Mouse (Mus musculus): ENCODE results near the gene Lamb3. TPM values are rescaled to one million over a fixed set of nuclear protein-coding genes. Genes with fewer than 3 reads are reported as not detected.

Gene Lamb3
- total and polyA plus RNA-seq, 3 experiments = 10.1 to 14.6 (median 12.3) TPM

DNA sequence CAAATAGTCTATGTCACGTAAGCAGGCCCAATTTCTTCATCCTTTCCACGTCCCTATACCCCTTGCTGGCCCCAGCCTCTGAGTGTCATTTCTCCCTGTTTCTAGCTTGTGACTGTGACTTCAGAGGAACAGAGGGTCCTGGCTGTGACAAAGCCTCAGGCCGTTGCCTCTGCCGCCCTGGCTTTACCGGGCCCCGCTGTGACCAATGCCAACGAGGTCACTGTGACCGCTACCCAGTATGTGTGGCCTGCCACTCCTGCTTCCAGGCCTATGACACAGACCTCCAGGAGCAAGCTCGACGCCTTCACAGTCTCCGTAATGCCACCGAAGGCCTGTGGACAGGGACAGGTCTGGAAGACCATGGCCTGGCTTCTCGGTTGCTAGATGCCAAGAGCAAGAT, 124.5 kb downstream of the Lamb3 start:
- H3K4me1 ChIP-seq (ENCODE audit: control insufficient read depth in 1 of 2, insufficient read depth in 2 of 2) = peaks cover 0 to 11% of the 10 kb centered on the region in 2 experiments; a peak in 2 of 4 replicates
- dilution Hi-C loops (cut with MboI; ENCODE audit: extremely low pct_ligation_motif_present, extremely low pct_unique_long_range_greater_than_20kb, low sequenced_read_pairs) (no loop called here), in situ Hi-C loops (cut with MboI; ENCODE audit: low pct_ligation_motif_present, low pct_unique_long_range_greater_than_20kb, low sequenced_read_pairs) (no loop called here)
- TF ChIP-seq RCOR1 (conservative IDR thresholded peaks at IDR 0.05; ENCODE audit: low read depth, low read length) (no peak), ZKSCAN1 (IDR thresholded peaks at IDR 0.05; ENCODE audit: borderline replicate concordance, low read depth, low read length) (no peak), MEF2A (IDR thresholded peaks at IDR 0.05; ENCODE audit: borderline replicate concordance, low read depth, low read length) (no peak), KAT2A (IDR thresholded peaks at IDR 0.05; ENCODE audit: insufficient replicate concordance, low read length) (no peak), GABPA (IDR thresholded peaks at IDR 0.05; ENCODE audit: insufficient replicate concordance, low read depth, low read length) (no peak), CHD1 (IDR thresholded peaks at IDR 0.05; ENCODE audit: low read depth, low read length) (no peak), NELFE (IDR thresholded peaks at IDR 0.05; ENCODE audit: low read depth, low read length) (no peak), MAX (IDR thresholded peaks at IDR 0.05; ENCODE audit: low read length) (no peak), JUN (IDR thresholded peaks at IDR 0.05; ENCODE audit: insufficient read depth, low read depth, low read length) (no peak), POLR2A (IDR thresholded peaks at IDR 0.05; ENCODE audit: low read depth, low read length) (no peak), MYC (IDR thresholded peaks at IDR 0.05; ENCODE audit: low read depth, low read length) (no peak)
- DNase-seq (ENCODE audit: extremely low read depth) = no peak
- H3K4me3 ChIP-seq (replicated peaks in 1 of 3; ENCODE audit: low read depth in 2 of 3, low read length in 2 of 3, poor library complexity in 1 of 3) = no peak overlapping the region
- H3K79me2 ChIP-seq (replicated peaks; ENCODE audit: control insufficient read depth, extremely low read depth, insufficient read depth, poor library complexity, severe bottlenecking) = no peaks in the 10 kb centered on the region
- no peak overlapping the region for H3K27ac ChIP-seq (ENCODE audit: insufficient read depth, low read depth)
- peaks cover 0 to 3% of the 10 kb centered on the region in 2 experiments for H3K36me3 ChIP-seq (replicated peaks in 1 of 2; ENCODE audit: control insufficient read depth in 1 of 2, insufficient read depth in 1 of 2, low read length in 1 of 2)
- H3K9ac ChIP-seq (ENCODE audit: insufficient read depth, low read depth) = no peak overlapping the region
- no peak overlapping the region for H3K4me2 ChIP-seq (ENCODE audit: insufficient read depth, low read depth, poor library complexity, severe bottlenecking)
- no peaks in the 10 kb centered on the region for H3K27me3 ChIP-seq (replicated peaks)
- no peaks in the 10 kb centered on the region for H3K9me3 ChIP-seq (replicated peaks; ENCODE audit: low read length)

- in situ Hi-C loops (cut with MboI; ENCODE audit: low pct_ligation_motif_present, low pct_unique_long_range_greater_than_20kb, low sequenced_read_pairs) (no loop called here), dilution Hi-C loops (cut with MboI; ENCODE audit: extremely low pct_ligation_motif_present, extremely low pct_unique_long_range_greater_than_20kb, low sequenced_read_pairs) (no loop called here)
- Histone ChIP-seq H3K79me2 (replicated peaks; ENCODE audit: control insufficient read depth, extremely low read depth, insufficient read depth, poor library complexity, severe bottlenecking) (no peaks in the 10 kb centered on the region), H3K4me1 (ENCODE audit: control insufficient read depth in 1 of 2, insufficient read depth in 2 of 2) (peaks cover 0 to 17% of the 10 kb centered on the region in 2 experiments; a peak in 2 of 4 replicates), H3K9ac (ENCODE audit: insufficient read depth, low read depth) (no peak overlapping the region), H3K36me3 (replicated peaks in 1 of 2; ENCODE audit: control insufficient read depth in 1 of 2, insufficient read depth in 1 of 2, low read length in 1 of 2) (peaks cover 0 to 3% of the 10 kb centered on the region in 2 experiments), H3K4me3 (replicated peaks in 1 of 3; ENCODE audit: low read depth in 2 of 3, low read length in 2 of 3, poor library complexity in 1 of 3) (no peak overlapping the region), H3K4me2 (ENCODE audit: insufficient read depth, low read depth, poor library complexity, severe bottlenecking) (no peak overlapping the region), H3K9me3 (replicated peaks; ENCODE audit: low read length) (no peaks in the 10 kb centered on the region), H3K27ac (ENCODE audit: insufficient read depth, low read depth) (no peak overlapping the region), H3K27me3 (replicated peaks) (no peaks in the 10 kb centered on the region)
- no peak for TF ChIP-seq ETS1 (conservative IDR thresholded peaks at IDR 0.05; ENCODE audit: low read depth, low read length)
- TF ChIP-seq IRF4 (IDR thresholded peaks at IDR 0.05; ENCODE audit: low read depth, low read length) = no peak
- no peak for TF ChIP-seq ZMIZ1 (IDR thresholded peaks at IDR 0.05; ENCODE audit: low read depth, low read length)
- no peak for TF ChIP-seq NRF1 (IDR thresholded peaks at IDR 0.05; ENCODE audit: low read depth, low read length)
- TF ChIP-seq ZKSCAN1 (IDR thresholded peaks at IDR 0.05; ENCODE audit: borderline replicate concordance, low read depth, low read length) = no peak
- no peak for TF ChIP-seq JUND (conservative IDR thresholded peaks at IDR 0.05; ENCODE audit: low read depth, low read length)
- TF ChIP-seq RAD21 (IDR thresholded peaks at IDR 0.05; ENCODE audit: low read depth, low read length) = no peak
- TF ChIP-seq MXI1 (IDR thresholded peaks at IDR 0.05; ENCODE audit: low read depth, low read length) = no peak
- TF ChIP-seq MYC (IDR thresholded peaks at IDR 0.05; ENCODE audit: low read depth, low read length) = no peak
- TF ChIP-seq CHD1 (IDR thresholded peaks at IDR 0.05; ENCODE audit: low read depth, low read length) = no peak
- no peak for TF ChIP-seq POLR2AphosphoS2 (IDR thresholded peaks at IDR 0.05; ENCODE audit: low read depth, low read length)
- TF ChIP-seq RCOR1 (conservative IDR thresholded peaks at IDR 0.05; ENCODE audit: low read depth, low read length) = no peak
- TF ChIP-seq E2F4 (IDR thresholded peaks at IDR 0.05; ENCODE audit: insufficient replicate concordance, low read depth, low read length) = no peak
- TF ChIP-seq MAZ (IDR thresholded peaks at IDR 0.05; ENCODE audit: low read depth, low read length) = no peak
- no peak for TF ChIP-seq POLR2A (IDR thresholded peaks at IDR 0.05; ENCODE audit: low read depth, low read length)
- no peak for TF ChIP-seq HCFC1 (IDR thresholded peaks at IDR 0.05; ENCODE audit: low read depth, low read length)
- TF ChIP-seq BHLHE40 (IDR thresholded peaks at IDR 0.05; ENCODE audit: low read depth, low read length) = no peak
- TF ChIP-seq GABPA (IDR thresholded peaks at IDR 0.05; ENCODE audit: insufficient replicate concordance, low read depth, low read length) = no peak
- DNase-seq (ENCODE audit: extremely low read depth) = no peak
These were observed 125.2 kb downstream of the Lamb3 start for GRCm38 (mm10) chr1:193332671-193333070.

Data from CH12.LX (cell line).